8 mouse cellular contexts compared by ENCODE assay signal in the genomic region with DNA sequence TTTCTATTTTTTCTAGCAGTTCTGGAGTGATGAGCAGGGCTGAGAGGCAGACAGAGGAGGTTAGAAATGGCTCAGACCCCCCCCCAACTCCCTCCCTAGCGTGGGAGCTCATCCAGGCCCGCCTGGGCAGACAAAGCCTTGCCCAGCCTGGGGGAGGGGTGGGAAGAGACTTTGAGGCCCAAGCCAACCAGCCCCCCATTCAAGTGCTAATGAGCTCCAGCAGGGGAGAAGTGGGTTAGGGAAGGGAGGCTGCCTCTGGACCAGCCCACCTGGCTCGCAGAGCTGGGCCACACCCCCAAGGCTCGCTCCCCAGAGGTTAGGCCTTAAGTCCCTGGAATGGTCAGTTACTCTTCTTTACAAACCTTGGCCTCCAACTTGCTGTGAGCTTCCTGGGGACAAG. TPM values are rescaled to one million over a fixed set of nuclear protein-coding genes. Genes with fewer than 3 reads are reported as not detected.
DNase-seq lines count a peak whose midpoint lies in the region; ATAC-seq lines count a peak whose summit lies in the region.

No protein-coding gene starts in this region.

- H3K36me3 ChIP-seq in kidney, embryonic 16.5 days (ENCODE audit: insufficient read depth, low read length): 0 out of 2 replicates have a peak, but pooled peaks cover 8% of the 10 kb centered on the region
- H3K36me3 ChIP-seq in embryonic facial prominence, embryonic 15.5 days: 0 out of 2 replicates have a peak, but pooled peaks cover 1% of the 10 kb centered on the region
- H3K36me3 ChIP-seq in neural tube, embryonic 12.5 days: peaks cover 6% of the 10 kb centered on the region; the same call in 1 of the 2 replicates

- H3K4me1 ChIP-seq in kidney, embryonic 16.5 days (ENCODE audit: insufficient read depth, low read length): peaks cover 75% of the 10 kb centered on the region
- H3K4me1 ChIP-seq in embryonic facial prominence, embryonic 15.5 days: peaks cover 88% of the 10 kb centered on the region
- H3K4me1 ChIP-seq in neural tube, embryonic 12.5 days: peaks cover 95% of the 10 kb centered on the region

- no peaks in the 10 kb centered on the region for H3K27me3 ChIP-seq in kidney, embryonic 16.5 days (ENCODE audit: insufficient read depth, low read length)
- H3K27me3 ChIP-seq in embryonic facial prominence, embryonic 15.5 days: no peaks in the 10 kb centered on the region
- no peaks in the 10 kb centered on the region for H3K27me3 ChIP-seq in neural tube, embryonic 12.5 days (replicated peaks)

- peak overlapping the region; percentile 94 for H3K27ac ChIP-seq in kidney, embryonic 16.5 days (ENCODE audit: low read length)
- peak overlapping the region; percentile 94 for H3K27ac ChIP-seq in embryonic facial prominence, embryonic 15.5 days (replicated peaks)
- peak overlapping the region; percentile 96 for H3K27ac ChIP-seq in neural tube, embryonic 12.5 days

- peak overlapping the region; percentile 30 for H3K4me2 ChIP-seq in kidney, embryonic 16.5 days (replicated peaks; ENCODE audit: low read depth, low read length)
- H3K4me2 ChIP-seq in embryonic facial prominence, embryonic 15.5 days (replicated peaks): peak overlapping the region; percentile 36
- H3K4me2 ChIP-seq in neural tube, embryonic 12.5 days (replicated peaks): peak overlapping the region; percentile 99

- H3K9ac ChIP-seq in kidney, embryonic 16.5 days (replicated peaks; ENCODE audit: low read length): peak overlapping the region; percentile 55
- H3K9ac ChIP-seq in embryonic facial prominence, embryonic 15.5 days: no peak overlapping the region
- H3K9ac ChIP-seq in neural tube, embryonic 12.5 days: peak overlapping the region; percentile 57

- WGBS in kidney, embryonic 16.5 days: 8% methylated on average over 4 of the region's 4 CpGs
- WGBS in embryonic facial prominence, embryonic 15.5 days: 3% methylated on average over 4 of the region's 4 CpGs
- WGBS in neural tube, embryonic 12.5 days: 1% methylated on average over 4 of the region's 4 CpGs

- no peak for DNase-seq in kidney, adult 11 months
- DNase-seq in MN1 (ENCODE audit: low spot score) (peak; percentile 57), adipocyte (ENCODE audit: low spot score) (no peak)
- DNase-seq in layer of hippocampus, adult 9-11 months: peak; percentile 54
- no peak for DNase-seq in spleen, postnatal 4 days (ENCODE audit: low spot score in 2 of 2)

- no peak for ATAC-seq in kidney, embryonic 16.5 days (ENCODE audit: low FRiP score, low TSS enrichment)
- ATAC-seq in embryonic facial prominence, embryonic 15.5 days (ENCODE audit: insufficient number of reproducible peaks, low FRiP score, low TSS enrichment, low read depth): no peak
- ATAC-seq in neural tube, embryonic 12.5 days (ENCODE audit: low FRiP score, low read depth): peak; percentile 23

- no peaks in the 10 kb centered on the region for H3K9me3 ChIP-seq in kidney, embryonic 16.5 days (ENCODE audit: low read length)
- H3K9me3 ChIP-seq in embryonic facial prominence, embryonic 15.5 days (replicated peaks): no peaks in the 10 kb centered on the region
- no peaks in the 10 kb centered on the region for H3K9me3 ChIP-seq in neural tube, embryonic 12.5 days

- no peak overlapping the region for H3K4me3 ChIP-seq in kidney, embryonic 16.5 days (ENCODE audit: low read length)
- H3K4me3 ChIP-seq in embryonic facial prominence, embryonic 15.5 days (replicated peaks): peak overlapping the region; percentile 15; the same call in 1 of the 2 replicates
- H3K4me3 ChIP-seq in neural tube, embryonic 12.5 days: peak overlapping the region; percentile 15; the same call in 1 of the 2 replicates

RNA-seq across cellular contexts. Expression of a gene that starts 4.6 kb away (rescaled TPM):
- 447 and 455 TPM in 2 replicates for polyA plus RNA-seq in kidney, embryonic 16.5 days (2015; fragmentation: Nextera tagmentation; extraction: Ambion mirVana)
- polyA plus RNA-seq in embryonic facial prominence, embryonic 15.5 days (2015; fragmentation: Nextera tagmentation; extraction: Ambion mirVana): 458 and 459 TPM in 2 replicates
- 465 and 488 TPM in 2 replicates for polyA plus RNA-seq in neural tube, embryonic 12.5 days (2016; fragmentation: Nextera tagmentation; extraction: Ambion mirVana)

RNA-seq across cellular contexts. Expression of a gene that starts 21.5 kb away (rescaled TPM):
- polyA plus RNA-seq in kidney, embryonic 16.5 days (2015; fragmentation: Nextera tagmentation; extraction: Ambion mirVana): 31.3 TPM in 2 replicates
- polyA plus RNA-seq in embryonic facial prominence, embryonic 15.5 days (2015; fragmentation: Nextera tagmentation; extraction: Ambion mirVana): 21.2 and 22.7 TPM in 2 replicates
- polyA plus RNA-seq in neural tube, embryonic 12.5 days (2016; fragmentation: Nextera tagmentation; extraction: Ambion mirVana): 4.7 and 4.8 TPM in 2 replicates

RNA-seq across cellular contexts. Expression of a gene that starts 38.8 kb away (rescaled TPM):
- polyA plus RNA-seq in kidney, embryonic 16.5 days (2015; fragmentation: Nextera tagmentation; extraction: Ambion mirVana): 12.4 and 12.9 TPM in 2 replicates
- 3.7 and 4.2 TPM in 2 replicates for polyA plus RNA-seq in embryonic facial prominence, embryonic 15.5 days (2015; fragmentation: Nextera tagmentation; extraction: Ambion mirVana)
- 12.8 and 14.1 TPM in 2 replicates for polyA plus RNA-seq in neural tube, embryonic 12.5 days (2016; fragmentation: Nextera tagmentation; extraction: Ambion mirVana)

RNA-seq across cellular contexts. Expression of a gene that starts 43.1 kb away (rescaled TPM):
- polyA plus RNA-seq in kidney, embryonic 16.5 days (2015; fragmentation: Nextera tagmentation; extraction: Ambion mirVana): 60.7 and 64.3 TPM in 2 replicates
- 46.8 and 47.1 TPM in 2 replicates for polyA plus RNA-seq in embryonic facial prominence, embryonic 15.5 days (2015; fragmentation: Nextera tagmentation; extraction: Ambion mirVana)
- polyA plus RNA-seq in neural tube, embryonic 12.5 days (2016; fragmentation: Nextera tagmentation; extraction: Ambion mirVana): 20.6 and 23.3 TPM in 2 replicates

RNA-seq across cellular contexts. Expression of a gene that starts 48.9 kb away (rescaled TPM):
- polyA plus RNA-seq in kidney, embryonic 16.5 days (2015; fragmentation: Nextera tagmentation; extraction: Ambion mirVana): 2.8 and 3.0 TPM in 2 replicates
- polyA plus RNA-seq in embryonic facial prominence, embryonic 15.5 days (2015; fragmentation: Nextera tagmentation; extraction: Ambion mirVana): 1.9 and 3.4 TPM in 2 replicates
- polyA plus RNA-seq in neural tube, embryonic 12.5 days (2016; fragmentation: Nextera tagmentation; extraction: Ambion mirVana): 1.3 and 2.3 TPM in 2 replicates

Comparison
In these comparisons a context has a peak if more than half of its experiments do, and no peak if none do; other contexts are left out.
1. H3K4me2 ChIP-seq: peak in every context shown above with its lines; median percentile 99 in neural tube, embryonic 12.5 days; 36 in embryonic facial prominence, embryonic 15.5 days; 30 in kidney, embryonic 16.5 days.
2. DNase-seq: peak in MN1 (single experiment) and layer of hippocampus, adult 9-11 months (single experiment); none in kidney, adult 11 months (single experiment), adipocyte (single experiment) and spleen, postnatal 4 days (0 of 2).
3. Peak in every context shown above with its lines, with median percentiles within 50 percentile points of each other: H3K27ac ChIP-seq.